ENCODE assay signal across 8 mouse cellular contexts in the genomic region with DNA sequence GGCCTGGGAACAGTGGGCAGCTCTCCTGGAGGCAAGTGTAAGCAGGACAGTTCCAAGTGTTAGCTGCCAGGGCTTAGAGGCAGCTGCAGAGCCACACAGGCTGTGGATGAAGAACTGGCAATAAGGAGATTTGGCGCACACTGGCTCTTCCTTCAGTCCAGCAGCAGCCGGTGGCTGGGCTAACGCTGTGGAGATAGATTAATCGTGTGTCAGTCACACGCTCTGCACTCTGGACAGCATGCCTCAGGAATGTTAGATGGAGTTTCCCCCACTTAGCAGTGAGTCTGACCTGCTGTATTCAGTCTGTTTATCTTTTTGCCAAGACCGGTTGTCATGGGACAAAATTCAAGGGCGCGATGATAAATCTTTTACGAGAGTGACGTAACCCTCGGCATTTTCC. TPM values are rescaled to one million over a fixed set of nuclear protein-coding genes. Genes with fewer than 3 reads are reported as not detected.
DNase-seq lines count a peak whose midpoint lies in the region; ATAC-seq and TF ChIP-seq lines count a peak whose summit lies in the region.

No protein-coding gene starts in this region.

- in situ Hi-C loops in Patski (cut with MboI; ENCODE audit: low pct_unique_long_range_greater_than_20kb): no loop called here

- 12% methylated on average over 11 of the region's 11 CpGs for WGBS in lung, embryonic 16.5 days
- 20% methylated on average over 11 of the region's 11 CpGs for WGBS in stomach, embryonic 16.5 days

- no peaks in the 10 kb centered on the region for H3K27me3 ChIP-seq in Patski
- H3K27me3 ChIP-seq in lung, embryonic 16.5 days (ENCODE audit: control insufficient read depth, insufficient read depth, low read depth, low read length): no peaks in the 10 kb centered on the region
- H3K27me3 ChIP-seq in stomach, embryonic 16.5 days (ENCODE audit: control insufficient read depth, insufficient read depth, low read length): no peaks in the 10 kb centered on the region

- H3K4me2 ChIP-seq in lung, embryonic 16.5 days (ENCODE audit: low read depth, low read length): no peak overlapping the region
- H3K4me2 ChIP-seq in stomach, embryonic 16.5 days (ENCODE audit: low read depth, low read length): no peak overlapping the region

- peak overlapping the region; percentile 54 for H3K27ac ChIP-seq in lung, embryonic 16.5 days (ENCODE audit: low read length)
- no peak overlapping the region; the same call in 1 of the 2 replicates for H3K27ac ChIP-seq in stomach, embryonic 16.5 days (ENCODE audit: low read length)

- H3K4me3 ChIP-seq in lung, embryonic 16.5 days (ENCODE audit: low read length): no peak overlapping the region
- no peak overlapping the region for H3K4me3 ChIP-seq in stomach, embryonic 16.5 days (replicated peaks; ENCODE audit: low read length)

- DNase-seq in 3134 (ENCODE audit: extremely low read depth, insufficient read length, low spot score) (peak; percentile 66), Patski (ENCODE audit: low read depth, low spot score) (peak; percentile 95)
- DNase-seq in gastrocnemius, postnatal 10 days: peak; percentile 40
- DNase-seq in kidney, adult 11 months: peak; percentile 63
- DNase-seq in cerebellum, adult 8-10 months: no peak

- peaks cover 27% of the 10 kb centered on the region for H3K4me1 ChIP-seq in lung, embryonic 16.5 days (replicated peaks; ENCODE audit: control insufficient read depth, insufficient read depth, low read length)
- H3K4me1 ChIP-seq in stomach, embryonic 16.5 days (ENCODE audit: control insufficient read depth, insufficient read depth, low read length): peaks cover 57% of the 10 kb centered on the region

- POLR2A ChIA-PET in Patski (lab: Charles Lee): interaction anchor here (1.0 to 1.3 kb wide), 2 partner anchors 10 to 36 kb away, joined by 4 read pairs; a partner anchor contains a TSS

- CTCF ChIA-PET in Patski (lab: Charles Lee): interaction anchor here (1.2 to 1.4 kb wide), 4 partner anchors 13 to 45 kb away, joined by 3 to 5 read pairs (median 4); no protein-coding TSS in a partner anchor

- ATAC-seq in Patski: peak; percentile 97
- peak; percentile 80 for ATAC-seq in lung, embryonic 16.5 days (ENCODE audit: low read depth)
- peak; percentile 75 for ATAC-seq in stomach, embryonic 16.5 days (ENCODE audit: insufficient read depth, low FRiP score)
- ATAC-seq in megakaryocyte progenitor cell, adult 5-6 weeks (replicated peaks; ENCODE audit: poor library complexity): no peak

- H3K9ac ChIP-seq in lung, embryonic 16.5 days (ENCODE audit: low read length): 0 out of 2 replicates have a peak overlapping the region, but pooled peaks have one; percentile 23
- H3K9ac ChIP-seq in stomach, embryonic 16.5 days (ENCODE audit: low read length): no peak overlapping the region; the same call in 1 of the 2 replicates

- H3K9me3 ChIP-seq in lung, embryonic 16.5 days (ENCODE audit: control insufficient read depth, low read length): no peaks in the 10 kb centered on the region
- no peaks in the 10 kb centered on the region for H3K9me3 ChIP-seq in stomach, embryonic 16.5 days (replicated peaks; ENCODE audit: control insufficient read depth, low read length)

- no peaks in the 10 kb centered on the region for H3K36me3 ChIP-seq in lung, embryonic 16.5 days (ENCODE audit: control insufficient read depth, insufficient read depth, low read length)
- no peaks in the 10 kb centered on the region for H3K36me3 ChIP-seq in stomach, embryonic 16.5 days (ENCODE audit: control insufficient read depth, insufficient read depth, low read length)

- TF ChIP-seq CTCF in Patski (IDR thresholded peaks at IDR 0.05): no peak

RNA-seq across cellular contexts. Expression of a gene that starts 35.9 kb away (rescaled TPM):
- polyA plus RNA-seq in Patski (2021): 124 TPM
- total RNA-seq in gastrocnemius, postnatal 10 days (2021): 10 to 100 TPM; 29.5 to 30.8 TPM
- 15.2 and 16.0 TPM in 2 replicates for polyA plus RNA-seq in lung, embryonic 16.5 days (2015; fragmentation: Nextera tagmentation; extraction: Ambion mirVana)
- 25.8 and 26.9 TPM in 2 replicates for polyA plus RNA-seq in stomach, embryonic 16.5 days (2015; fragmentation: Nextera tagmentation; extraction: Ambion mirVana)
- total RNA-seq in megakaryocyte progenitor cell, adult 5-6 weeks (2015): 16.1 and 16.9 TPM in 2 replicates
- 16.7 and 17.1 TPM in 2 replicates for total RNA-seq in megakaryocyte progenitor cell, adult 5-6 weeks (2017)
